In genomic region chr10:93338526-93338925, GRCm38 (mm10) we compare ENCODE assay signal across 24 mouse cellular contexts. TPM values are rescaled to one million over a fixed set of nuclear protein-coding genes. Genes with fewer than 3 reads are reported as not detected.
DNase-seq lines count a peak whose midpoint lies in the region; ATAC-seq and TF ChIP-seq lines count a peak whose summit lies in the region.
"Had no signal": no experiment of that assay in that cellular context is flagged by ENCODE, and none has a peak within 500 bp of the region (broad histone marks: within the 10 kb centered on the region; RNA-seq: fewer than 3 reads in every experiment).

No protein-coding gene starts in this region.

- no peaks in the 10 kb centered on the region for H3K27me3 ChIP-seq in forebrain, embryonic 15.5 days
- H3K27me3 ChIP-seq: CH12.LX; embryonic facial prominence, embryonic 15.5 days; hindbrain, embryonic 12.5 days had no signal

- 82% methylated on average over 5 of the region's 5 CpGs for WGBS in forebrain, embryonic 15.5 days

- no peaks in the 10 kb centered on the region for H3K9me3 ChIP-seq in forebrain, embryonic 15.5 days
- H3K9me3 ChIP-seq: embryonic facial prominence, embryonic 15.5 days; forebrain, embryonic 10.5 days had no signal

- no peak overlapping the region for H3K4me2 ChIP-seq in forebrain, embryonic 15.5 days (replicated peaks)
- H3K4me2 ChIP-seq: embryonic facial prominence, embryonic 15.5 days; hindbrain, embryonic 12.5 days had no signal

- ATAC-seq in forebrain, embryonic 15.5 days (replicated peaks), result no peak
- ATAC-seq: forebrain, embryonic 16.5 days; hindbrain, embryonic 16.5 days; inflammation-experienced regulatory T-cells, adult 6 months; intestine, postnatal 0 days had no signal

- peak; percentile 53 for DNase-seq in gastrocnemius, adult 2 months
- no peak for DNase-seq in gastrocnemius, postnatal 36 days
- peak; percentile 32 for DNase-seq in heart, postnatal 4 days
- no peak for DNase-seq in heart, adult 11 months
- peak; percentile 65 for DNase-seq in 416B (ENCODE audit: low read depth)
- DNase-seq in layer of hippocampus, adult 2 months (ENCODE audit: low spot score in 2 of 2), result no peak
- DNase-seq: adrenal gland, postnatal 25 days; cerebellum, adult 11 months; cerebellum, adult 8-10 months; cerebellum, postnatal 14 days; embryo, embryonic 11 days; gastrocnemius, postnatal 25 days; kidney, adult 9 months had no signal

- peaks cover 28% of the 10 kb centered on the region for H3K4me1 ChIP-seq in brown adipose tissue, adult 24 weeks (ENCODE audit: control insufficient read depth, insufficient read depth, insufficient read length, low read length)
- H3K4me1 ChIP-seq in forebrain, embryonic 15.5 days, result no peaks in the 10 kb centered on the region
- H3K4me1 ChIP-seq: embryonic facial prominence, embryonic 15.5 days; hindbrain, embryonic 12.5 days had no signal

- H3K36me3 ChIP-seq in forebrain, embryonic 15.5 days, result no peaks in the 10 kb centered on the region
- H3K36me3 ChIP-seq: embryonic facial prominence, embryonic 15.5 days; forebrain, embryonic 10.5 days; hindbrain, embryonic 12.5 days had no signal

- H3K27ac ChIP-seq in gastrocnemius, adult 2 months, result peak overlapping the region; percentile 31; the same call in 1 of the 2 replicates
- H3K27ac ChIP-seq in brown adipose tissue, adult 24 weeks (replicated peaks; ENCODE audit: low read depth, low read length), result peak overlapping the region; percentile 66
- no peak overlapping the region for H3K27ac ChIP-seq in forebrain, embryonic 15.5 days (replicated peaks)
- no peak overlapping the region for H3K27ac ChIP-seq in layer of hippocampus, adult 2 months
- H3K27ac ChIP-seq: embryonic facial prominence, embryonic 15.5 days; forebrain, embryonic 10.5 days; hindbrain, embryonic 12.5 days had no signal

- intact Hi-C loops in gastrocnemius, adult 2 months (cut with DNase I), result loop anchor here (5.0 kb wide), 1 partner anchor 46 kb away; no protein-coding TSS in a partner anchor
- intact Hi-C loops in gastrocnemius, postnatal 36 days (cut with DNase I), result no loop called here

- H3K9ac ChIP-seq in forebrain, embryonic 15.5 days (replicated peaks), result no peak overlapping the region
- H3K9ac ChIP-seq: embryonic facial prominence, embryonic 15.5 days; hindbrain, embryonic 12.5 days had no signal

- H3K4me3 ChIP-seq in gastrocnemius, adult 2 months, result no peak overlapping the region
- no peak overlapping the region for H3K4me3 ChIP-seq in brown adipose tissue, adult 24 weeks (ENCODE audit: insufficient read depth, low read depth, low read length)
- no peak overlapping the region for H3K4me3 ChIP-seq in forebrain, embryonic 15.5 days
- H3K4me3 ChIP-seq in layer of hippocampus, adult 2 months, result no peak overlapping the region
- H3K4me3 ChIP-seq: embryonic facial prominence, embryonic 15.5 days; erythroblast, embryonic 14.5 days; forebrain, embryonic 10.5 days; hindbrain, embryonic 12.5 days had no signal

- no peak for TF ChIP-seq CTCF in gastrocnemius, adult 2 months (IDR thresholded peaks at IDR 0.05)
- no peak for TF ChIP-seq CTCF in layer of hippocampus, adult 2 months (conservative IDR thresholded peaks at IDR 0.05)

RNA-seq across cellular contexts. Expression of gene Elk3, which starts 27.6 kb away (rescaled TPM):
- total RNA-seq in gastrocnemius, adult 2 months (2021), result 10 to 100 TPM; 11.7 to 14.2 TPM
- total RNA-seq in gastrocnemius, postnatal 36 days (2021), result 10 to 100 TPM; 11.6 to 14.2 TPM
- total RNA-seq in heart, postnatal 4 days (2021), result 100 to 1,000 TPM; 102 to 103 TPM
- 8.0 and 14.4 TPM in 2 replicates for polyA plus RNA-seq in brown adipose tissue, adult 24 weeks (2012; ENCODE audit: insufficient read depth, insufficient read length, missing spikeins)
- polyA plus RNA-seq in forebrain, embryonic 15.5 days (2015; fragmentation: Nextera tagmentation; extraction: Ambion mirVana), result 6.2 and 7.9 TPM in 2 replicates
- 1 to 10 TPM; 8.9 to 9.7 TPM for total RNA-seq in layer of hippocampus, adult 2 months (2021)

Comparison
In these comparisons a context has a peak if more than half of its experiments do, and no peak if none do; other contexts are left out.
1. DNase-seq: peak in gastrocnemius, adult 2 months (single experiment), heart, postnatal 4 days (single experiment) and 416B (single experiment); none in gastrocnemius, postnatal 36 days (0 of 2), heart, adult 11 months (single experiment) and layer of hippocampus, adult 2 months (0 of 2).
2. H3K27ac ChIP-seq: peak in gastrocnemius, adult 2 months (single experiment) and brown adipose tissue, adult 24 weeks (single experiment); none in forebrain, embryonic 15.5 days (single experiment) and layer of hippocampus, adult 2 months (single experiment).
3. RNA of gene Elk3, which starts 27.6 kb away (total RNA-seq): 102 to 103 TPM in heart, postnatal 4 days; 11.6 to 14.2 TPM in gastrocnemius, postnatal 36 days, 11.7 to 14.2 TPM in gastrocnemius, adult 2 months and 8.9 to 9.7 TPM in layer of hippocampus, adult 2 months; every median in the first group is over 4 times any median in the second.